Mouse (Mus musculus): ENCODE results near the gene 3110082J24Rik.

Gene 3110082J24Rik

GRCm38 (mm10) chr5:30118018-30118417, 12.1 kb upstream of the 3110082J24Rik start:
- no peak for DNase-seq (ENCODE audit: low spot score)

- DNase-seq (ENCODE audit: low spot score), result no peak
These were observed 9.8 kb upstream of the 3110082J24Rik start for GRCm38 (mm10) chr5:30115718-30116117.

DNA sequence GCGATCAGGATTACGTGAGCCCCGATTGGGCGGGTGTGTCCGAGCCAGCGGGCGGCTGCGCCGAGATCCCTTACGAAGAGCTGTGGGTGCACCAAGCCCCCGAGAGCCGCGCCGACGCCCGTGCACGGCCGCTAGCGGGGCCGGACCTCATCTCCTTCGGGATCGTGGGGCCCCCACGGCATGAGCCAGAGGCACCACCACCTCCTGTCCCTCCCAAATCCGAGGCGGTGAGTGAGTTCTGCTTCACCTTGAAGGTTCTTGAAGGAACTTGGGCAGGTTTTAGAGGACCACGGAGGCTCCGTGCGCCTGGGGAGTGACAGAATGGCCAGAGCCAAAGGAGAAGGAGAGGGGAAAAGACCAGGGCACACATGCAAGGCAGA, 8.9 kb upstream of the 3110082J24Rik start:
- DNase-seq (ENCODE audit: low spot score), result no peak

DNA sequence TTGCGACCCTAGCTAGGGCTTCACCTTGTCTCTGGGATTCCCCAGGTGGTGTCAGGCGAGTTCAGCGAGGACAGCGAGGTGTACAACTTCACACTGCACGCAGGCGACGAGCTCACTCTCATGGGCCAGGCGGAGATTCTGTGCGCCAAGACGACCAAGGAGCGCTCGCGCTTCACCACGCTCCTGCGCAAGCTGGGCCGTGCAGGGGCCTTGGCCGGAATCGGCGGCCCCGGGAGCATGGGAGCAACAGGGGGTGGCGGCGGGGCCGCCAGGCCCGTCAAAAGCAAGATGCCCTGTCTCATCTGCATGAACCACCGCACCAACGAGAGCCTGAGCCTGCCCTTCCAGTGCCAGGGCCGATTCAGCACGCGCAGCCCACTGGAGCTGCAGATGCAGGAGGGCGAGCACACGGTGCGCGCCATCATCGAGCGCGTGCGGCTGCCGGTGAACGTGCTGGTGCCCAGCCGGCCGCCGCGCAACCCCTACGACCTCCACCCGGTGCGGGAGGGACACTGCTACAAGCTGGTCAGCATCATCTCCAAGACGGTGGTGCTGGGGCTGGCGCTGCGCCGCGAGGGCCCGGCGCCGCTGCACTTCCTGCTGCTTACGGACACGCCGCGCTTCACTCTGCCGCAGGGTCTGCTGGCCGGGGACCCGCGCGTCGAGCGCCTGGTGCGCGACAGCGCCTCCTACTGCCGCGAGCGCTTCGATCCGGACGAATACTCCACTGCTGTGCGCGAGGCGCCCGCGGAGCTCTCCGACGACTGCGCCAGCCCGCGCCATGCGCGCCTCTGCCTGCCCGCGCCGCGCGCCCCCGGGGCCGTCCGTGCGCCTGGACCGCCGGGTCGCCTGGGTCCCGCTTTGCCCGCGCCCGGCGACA, 8.2 kb upstream of the 3110082J24Rik start:
- no peak for DNase-seq (ENCODE audit: low spot score)

- DNase-seq (ENCODE audit: low spot score), result no peak
These were observed 6.7 kb upstream of the 3110082J24Rik start for GRCm38 (mm10) chr5:30112533-30113068.

- no peak for DNase-seq (ENCODE audit: low spot score)
These were observed 5.9 kb upstream of the 3110082J24Rik start for GRCm38 (mm10) chr5:30111771-30112170.

DNA sequence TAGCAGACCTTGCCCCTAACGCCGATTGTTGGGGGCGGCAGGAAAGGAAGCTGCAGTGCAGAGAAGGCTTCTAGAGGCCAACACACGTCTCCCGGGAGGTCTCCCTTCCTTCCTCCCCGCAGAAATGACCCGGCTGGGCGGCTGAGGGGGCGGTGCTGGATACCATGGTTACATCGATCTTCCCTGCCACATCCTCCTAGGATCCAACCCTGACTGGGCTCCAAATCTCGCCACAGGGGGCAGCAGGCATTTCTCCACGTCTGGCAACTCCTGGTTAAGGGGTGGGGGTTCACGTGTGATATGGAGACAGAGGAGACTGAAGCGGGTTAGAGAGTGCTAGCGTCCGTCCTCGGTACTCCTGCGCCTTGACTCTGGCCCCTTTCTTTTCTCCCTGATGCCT, 5.2 kb upstream of the 3110082J24Rik start:
- no peak for DNase-seq (ENCODE audit: low spot score)

GRCm38 (mm10) chr5:30110371-30111060, 4.6 kb upstream of the 3110082J24Rik start:
- no peak for DNase-seq (ENCODE audit: low spot score)

GRCm38 (mm10) chr5:30109899-30110298, 4.0 kb upstream of the 3110082J24Rik start:
- no peak for DNase-seq (ENCODE audit: low spot score)

GRCm38 (mm10) chr5:30108233-30108632, 2.3 kb upstream of the 3110082J24Rik start:
- no peak for DNase-seq (ENCODE audit: low spot score)

DNA sequence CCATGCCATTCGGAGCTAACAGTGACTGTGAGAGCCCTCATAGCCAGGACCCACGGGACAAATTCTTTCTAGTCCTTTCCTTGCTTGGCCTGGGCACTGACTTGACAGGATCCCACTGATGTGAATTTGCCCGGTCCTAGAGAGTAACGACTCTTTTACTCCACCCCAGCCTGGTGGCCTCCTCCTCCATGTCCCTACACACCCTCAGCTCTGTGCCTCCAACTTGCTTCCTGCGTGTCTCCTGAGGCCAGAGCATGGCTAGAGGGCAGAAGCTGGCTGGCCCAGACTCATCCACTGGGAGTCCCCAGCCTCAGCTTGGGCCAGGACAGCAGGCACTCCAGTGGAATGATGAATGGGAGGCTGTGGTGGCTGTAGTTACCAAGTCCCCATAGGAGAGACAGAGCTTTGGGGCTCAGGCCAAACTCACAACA, 1.7 kb upstream of the 3110082J24Rik start:
- DNase-seq (ENCODE audit: low spot score), result no peak

GRCm38 (mm10) chr5:30107186-30107585, 1.3 kb upstream of the 3110082J24Rik start:
- no peak for DNase-seq (ENCODE audit: low spot score)

DNA sequence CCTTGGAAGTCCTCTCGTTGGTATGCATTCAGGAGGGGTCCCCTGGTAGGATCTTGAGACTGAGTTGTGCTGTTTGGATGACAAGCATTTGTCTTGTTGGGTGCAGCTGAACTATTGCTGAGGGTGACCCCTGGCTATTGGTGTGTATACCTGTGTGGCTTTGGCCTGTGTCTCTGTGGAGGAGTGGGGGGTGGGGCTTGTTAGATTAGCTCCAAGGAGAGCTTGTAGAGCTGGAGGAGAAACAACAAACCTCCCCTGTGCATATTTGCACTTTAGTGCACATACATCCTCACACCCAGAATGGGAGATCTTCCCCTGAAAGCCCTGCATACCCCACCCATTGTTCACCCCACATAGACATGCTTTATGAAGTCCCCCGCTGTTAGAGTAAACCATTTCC, 870 bp upstream of the 3110082J24Rik start:
- no peak for DNase-seq (ENCODE audit: low spot score)

GRCm38 (mm10) chr5:30104841-30105667, 832 bp downstream of the 3110082J24Rik start, which contains the start of gene Garem2:
Gene Garem2, plus strand, starts transcription at chr5:30105161.
- DNase-seq (ENCODE audit: low spot score), result no peak

GRCm38 (mm10) chr5:30104339-30104738, 1.5 kb downstream of the 3110082J24Rik start:
- DNase-seq (ENCODE audit: low spot score), result no peak

DNA sequence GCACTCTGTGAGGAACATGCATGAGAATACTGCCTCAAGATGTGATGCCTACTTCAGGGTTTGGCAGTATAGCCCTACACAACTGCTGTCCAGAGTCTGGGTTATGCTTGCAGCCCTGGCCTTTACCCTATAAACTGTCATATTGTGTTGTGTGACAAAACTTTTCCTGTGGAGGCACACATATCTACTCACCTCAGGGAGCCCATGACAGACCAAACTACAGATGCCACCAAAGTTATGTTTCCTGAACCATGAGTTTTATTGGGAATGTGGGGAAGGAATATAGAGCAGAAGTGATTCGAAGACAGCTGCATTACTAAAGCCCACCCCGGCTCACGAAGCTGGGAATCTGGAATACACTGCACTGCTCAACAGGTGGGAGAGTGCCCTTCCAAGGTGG, 2.5 kb downstream of the 3110082J24Rik start:
- DNase-seq (ENCODE audit: low spot score), result no peak

- no peak for DNase-seq (ENCODE audit: low spot score)
These were observed 7.6 kb downstream of the 3110082J24Rik start for GRCm38 (mm10) chr5:30098260-30098659.

GRCm38 (mm10) chr5:30095731-30096130, 10.2 kb downstream of the 3110082J24Rik start:
- no peak for DNase-seq (ENCODE audit: low spot score)

DNA sequence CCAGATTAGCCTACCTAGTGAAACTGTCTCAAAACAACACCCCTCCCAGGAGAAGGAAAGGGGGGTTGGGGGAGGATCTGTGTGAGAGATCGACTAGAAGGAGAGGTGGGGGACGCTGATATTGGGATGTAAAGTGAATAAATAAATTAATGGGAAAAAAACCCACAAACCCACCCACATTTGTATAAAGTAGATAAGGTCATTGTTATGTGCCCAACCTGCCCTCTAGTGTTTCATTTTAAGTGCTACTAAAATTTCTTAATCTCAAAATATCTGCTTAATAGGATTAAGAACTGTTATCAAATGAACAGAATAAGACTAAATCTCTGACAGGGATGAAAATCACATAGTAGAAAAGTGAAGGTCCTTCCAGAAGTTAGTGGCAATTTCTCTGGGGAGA, 11.5 kb downstream of the 3110082J24Rik start:
- DNase-seq (ENCODE audit: low spot score), result no peak

DNA sequence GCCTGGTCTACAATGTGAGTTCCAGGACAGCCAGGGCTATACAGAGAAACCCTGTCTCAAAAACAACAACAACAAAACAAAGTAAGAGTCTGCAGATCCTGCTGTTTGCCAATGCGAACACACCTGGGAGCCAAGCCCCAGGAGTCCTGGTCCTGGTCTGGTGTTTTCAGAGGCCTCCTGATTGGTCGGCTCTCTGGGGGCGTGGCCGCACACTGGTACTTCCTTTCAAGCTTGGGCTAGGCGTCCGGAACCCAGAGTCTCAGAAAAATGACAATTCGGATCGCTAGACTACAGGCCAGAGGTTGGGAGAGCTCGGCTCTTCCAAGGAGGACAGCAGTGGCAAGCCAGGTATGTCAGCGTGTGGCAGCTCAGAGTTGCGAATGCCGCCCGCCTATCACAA, 13.2 kb downstream of the 3110082J24Rik start:
- DNase-seq (ENCODE audit: low spot score), result no peak

DNA sequence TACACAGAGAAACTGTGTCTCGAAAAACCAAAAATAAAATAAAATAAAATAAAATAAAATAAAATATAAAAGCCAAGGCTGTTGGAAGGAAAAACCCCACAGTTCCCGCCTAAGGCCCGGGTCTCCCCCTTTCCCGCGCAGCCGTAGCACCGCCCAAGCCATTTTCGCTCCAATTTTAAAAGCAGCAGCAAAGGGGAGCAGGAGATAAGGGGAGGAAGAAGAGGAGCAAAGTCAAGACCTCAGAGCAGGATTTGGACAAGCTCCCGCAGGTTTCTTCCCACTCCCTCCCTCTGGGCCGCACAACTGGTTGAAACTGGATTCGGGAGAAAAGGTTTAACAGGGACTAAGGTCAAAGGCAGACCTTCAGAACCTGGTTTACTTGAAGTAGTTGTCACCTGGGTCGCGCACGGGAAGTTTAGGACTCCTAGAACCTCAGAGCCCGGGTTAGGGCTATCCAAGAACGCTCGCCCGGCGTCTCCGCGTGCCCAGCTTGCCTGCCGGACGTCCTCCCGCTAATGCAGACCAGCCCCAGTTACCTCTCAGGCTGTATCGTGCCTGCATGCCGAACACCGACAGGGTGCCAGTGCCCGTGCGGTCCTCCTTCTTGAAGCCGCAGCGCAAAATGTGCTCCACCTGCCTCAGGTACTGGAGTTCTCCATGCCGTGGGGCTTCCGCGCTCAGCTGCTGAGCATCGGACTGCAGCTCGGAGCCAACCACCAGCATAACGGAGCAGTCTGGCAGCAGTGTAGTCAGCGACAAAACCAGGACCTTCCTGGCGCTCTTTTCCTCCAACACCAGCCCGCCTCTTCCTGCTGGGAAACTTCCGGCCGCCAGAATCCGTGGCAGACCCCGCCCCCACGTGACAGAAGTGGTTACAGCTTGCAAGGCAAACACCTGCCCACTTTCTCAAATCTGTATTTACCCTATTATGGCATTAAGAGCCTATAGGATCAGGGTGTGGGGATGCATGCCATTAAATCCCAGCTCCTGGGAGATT, 32.8 kb downstream of the 3110082J24Rik start, which contains the start of gene Tyms:
TSS of gene Tyms (minus strand) at position 793 of the 997 bp plus-strand sequence.
- peak; percentile 66 for DNase-seq (ENCODE audit: low spot score)
